8 mouse cellular contexts compared by ENCODE assay signal in genomic region chr8:119798170-119798964, GRCm38 (mm10). TPM values are rescaled to one million over a fixed set of nuclear protein-coding genes. Genes with fewer than 3 reads are reported as not detected.
A peak's percentile ranks its signal among the peaks of the same experiment; 100 is the strongest.
DNase-seq lines count a peak whose midpoint lies in the region; ATAC-seq lines count a peak whose summit lies in the region.

No protein-coding gene starts in this region.

- WGBS in forebrain, embryonic 11.5 days, result 9% methylated on average over 15 of the region's 15 CpGs
- 5% methylated on average over 15 of the region's 15 CpGs for WGBS in hindbrain, embryonic 13.5 days

- H3K9me3 ChIP-seq in forebrain, embryonic 11.5 days (ENCODE audit: control insufficient read depth, low read length), result no peaks in the 10 kb centered on the region; the same call in 1 of the 2 replicates
- no peaks in the 10 kb centered on the region for H3K9me3 ChIP-seq in hindbrain, embryonic 13.5 days

- peak overlapping the region; percentile 66 for H3K27ac ChIP-seq in forebrain, embryonic 11.5 days (ENCODE audit: low read depth, low read length)
- peak overlapping the region; percentile 86 for H3K27ac ChIP-seq in hindbrain, embryonic 13.5 days

- peak; percentile 84 for DNase-seq in A20 (ENCODE audit: low read depth, low spot score)
- peak; percentile 67 for DNase-seq in MN1 (ENCODE audit: low spot score)
- DNase-seq in forebrain, embryonic 11.5 days (ENCODE audit: low spot score), result peak; percentile 79
- DNase-seq in layer of hippocampus, postnatal 36 days, result peak; percentile 59 to 64
- DNase-seq in lung, postnatal 4 days, result peak; percentile 72 to 73
- DNase-seq in right cerebral cortex, postnatal 10 days (ENCODE audit: low spot score in 2 of 2), result peak; percentile 91 to 93

- ATAC-seq in forebrain, embryonic 11.5 days (replicated peaks; ENCODE audit: low FRiP score), result peak; percentile 63
- peak; percentile 82 for ATAC-seq in hindbrain, embryonic 13.5 days (ENCODE audit: low FRiP score)
- ATAC-seq in erythroid progenitor cell, adult 5-6 weeks (replicated peaks; ENCODE audit: low FRiP score, poor library complexity, severe bottlenecking), result no peak

- no peaks in the 10 kb centered on the region for H3K27me3 ChIP-seq in forebrain, embryonic 11.5 days (ENCODE audit: control insufficient read depth, insufficient read depth, low read length)
- no peaks in the 10 kb centered on the region for H3K27me3 ChIP-seq in hindbrain, embryonic 13.5 days

- H3K4me2 ChIP-seq in forebrain, embryonic 11.5 days (ENCODE audit: low read depth, low read length, severe bottlenecking), result peak overlapping the region; percentile 6; the same call in 1 of the 2 replicates
- H3K4me2 ChIP-seq in hindbrain, embryonic 13.5 days, result peak overlapping the region; percentile 38

- no peak overlapping the region for H3K4me3 ChIP-seq in forebrain, embryonic 11.5 days (ENCODE audit: low read depth, low read length)
- H3K4me3 ChIP-seq in hindbrain, embryonic 13.5 days, result no peak overlapping the region

- H3K36me3 ChIP-seq in forebrain, embryonic 11.5 days (ENCODE audit: control insufficient read depth, insufficient read depth, low read length), result no peaks in the 10 kb centered on the region
- H3K36me3 ChIP-seq in hindbrain, embryonic 13.5 days, result no peaks in the 10 kb centered on the region

- H3K9ac ChIP-seq in forebrain, embryonic 11.5 days (ENCODE audit: low read length), result no peak overlapping the region; the same call in 1 of the 2 replicates
- peak overlapping the region; percentile 51; the same call in 1 of the 2 replicates for H3K9ac ChIP-seq in hindbrain, embryonic 13.5 days

- H3K4me1 ChIP-seq in forebrain, embryonic 11.5 days (replicated peaks; ENCODE audit: control insufficient read depth, insufficient read depth, low read length), result peaks cover 13% of the 10 kb centered on the region
- H3K4me1 ChIP-seq in hindbrain, embryonic 13.5 days (replicated peaks), result peaks cover 36% of the 10 kb centered on the region

RNA-seq across cellular contexts. Expression of gene Tldc1, which starts 20.2 kb away (rescaled TPM):
- 12.6 and 13.4 TPM in 2 replicates for polyA plus RNA-seq in forebrain, embryonic 11.5 days (2014; fragmentation: Nextera tagmentation; extraction: Ambion mirVana)
- polyA plus RNA-seq in hindbrain, embryonic 13.5 days (2015; fragmentation: Nextera tagmentation; extraction: Ambion mirVana), result 11.8 and 12.8 TPM in 2 replicates
- total RNA-seq in layer of hippocampus, postnatal 36 days (2021), result 10 to 100 TPM; 15.7 to 18.7 TPM
- 4.2 TPM in 1 of 2 replicates, not detected in the other for total RNA-seq in erythroid progenitor cell, adult 5-6 weeks (2015; ENCODE audit: low replicate concordance)
- 0.51 TPM in 1 of 2 replicates, not detected in the other for total RNA-seq in erythroid progenitor cell, adult 5-6 weeks (2017; ENCODE audit: low replicate concordance)

RNA-seq across cellular contexts. Expression of gene Cotl1, which starts 42.0 kb away (rescaled TPM):
- polyA plus RNA-seq in forebrain, embryonic 11.5 days (2014; fragmentation: Nextera tagmentation; extraction: Ambion mirVana), result 167 and 251 TPM in 2 replicates
- 98.1 and 106 TPM in 2 replicates for polyA plus RNA-seq in hindbrain, embryonic 13.5 days (2015; fragmentation: Nextera tagmentation; extraction: Ambion mirVana)
- total RNA-seq in layer of hippocampus, postnatal 36 days (2021), result 100 to 1,000 TPM; 129 to 137 TPM
- 17.2 and 53.0 TPM in 2 replicates for total RNA-seq in erythroid progenitor cell, adult 5-6 weeks (2015; ENCODE audit: low replicate concordance)
- 60.7 and 71.3 TPM in 2 replicates for total RNA-seq in erythroid progenitor cell, adult 5-6 weeks (2017; ENCODE audit: low replicate concordance)
